Mouse (Mus musculus) intestine, embryonic 14.5 days (tissue): ENCODE data around the gene Prrt2. TPM values are rescaled to one million over a fixed set of nuclear protein-coding genes. Genes with fewer than 3 reads are reported as not detected.

ENCODE experiments used
- ATAC-seq: fragments of 200-750 bp; cut with Nextera tagmentation; replicated peaks from 2 replicates; pipeline ENCODE4 v1.8.0; 2017; ENCODE audit warnings: low read depth, moderate number of reproducible peaks, moderate TSS enrichment, moderate library complexity; ENCODE audit not compliant: low FRiP score, low TSS enrichment
- DNase-seq: peaks from one replicate; pipeline ENCODE4 v3.0.0-alpha.2; 2018; ENCODE audit warnings: low spot score
- H3K27ac ChIP-seq: fragments of 300-500 bp; sonication (generic); 2 replicates; pipeline ENCODE4 v1.5.1; 2014; ENCODE audit warnings: low read depth, mild to moderate bottlenecking, control low read depth
- H3K27me3 ChIP-seq: fragments of 300-500 bp; sonication (generic); replicated peaks from 2 replicates; pipeline ENCODE4 v1.6.1; 2014; ENCODE audit warnings: low read length, control low read depth; ENCODE audit not compliant: control insufficient read depth, insufficient read depth
- H3K36me3 ChIP-seq: fragments of 300-500 bp; sonication (generic); 2 replicates; pipeline ENCODE4 v1.6.1; 2014; ENCODE audit warnings: low read length, control low read depth; ENCODE audit not compliant: control insufficient read depth, insufficient read depth
- H3K4me1 ChIP-seq: fragments of 300-500 bp; sonication (generic); replicated peaks from 2 replicates; pipeline ENCODE4 v1.6.1; 2014; ENCODE audit warnings: low read length, control low read depth, mixed read lengths; ENCODE audit not compliant: control insufficient read depth, insufficient read depth
- H3K4me2 ChIP-seq: fragments of 300-500 bp; sonication (generic); 2 replicates; pipeline ENCODE4 v1.6.1; 2014; ENCODE audit warnings: low read length
- H3K4me3 ChIP-seq: fragments of 300-500 bp; sonication (generic); 2 replicates; pipeline ENCODE4 v1.5.1; 2014; ENCODE audit warnings: low read depth, low read length, control low read depth, mixed read lengths
- H3K9ac ChIP-seq: fragments of 300-500 bp; sonication (generic); 2 replicates; pipeline ENCODE4 v1.6.1; 2014; ENCODE audit warnings: mild to moderate bottlenecking, low read length
- H3K9me3 ChIP-seq: fragments of 300-500 bp; sonication (generic); 2 replicates; pipeline ENCODE4 v1.6.1; 2016; ENCODE audit warnings: low read length, control low read depth; ENCODE audit not compliant: control insufficient read depth
- WGBS: fragments of 180-500 bp; shearing (Covaris S2); extraction: QIAGEN DNeasy Blood & Tissue Kit; methylation state at CpG from one replicate; pipeline ENCODE4 v1.1.7; 2014; 5-methylcytosine and 5-hydroxymethylcytosine counted together
- polyA plus RNA-seq: library from polyadenylated mRNA; unstranded; fragments of >200 nt; fragmentation: Nextera tagmentation; extraction: Ambion mirVana; gene quantifications from 2 replicates; pipeline ENCODE4 v1.2.1, GENCODE M21; 2014

Gene Prrt2
- polyA plus RNA-seq = 9.2 and 9.5 TPM in 2 replicates

DNA sequence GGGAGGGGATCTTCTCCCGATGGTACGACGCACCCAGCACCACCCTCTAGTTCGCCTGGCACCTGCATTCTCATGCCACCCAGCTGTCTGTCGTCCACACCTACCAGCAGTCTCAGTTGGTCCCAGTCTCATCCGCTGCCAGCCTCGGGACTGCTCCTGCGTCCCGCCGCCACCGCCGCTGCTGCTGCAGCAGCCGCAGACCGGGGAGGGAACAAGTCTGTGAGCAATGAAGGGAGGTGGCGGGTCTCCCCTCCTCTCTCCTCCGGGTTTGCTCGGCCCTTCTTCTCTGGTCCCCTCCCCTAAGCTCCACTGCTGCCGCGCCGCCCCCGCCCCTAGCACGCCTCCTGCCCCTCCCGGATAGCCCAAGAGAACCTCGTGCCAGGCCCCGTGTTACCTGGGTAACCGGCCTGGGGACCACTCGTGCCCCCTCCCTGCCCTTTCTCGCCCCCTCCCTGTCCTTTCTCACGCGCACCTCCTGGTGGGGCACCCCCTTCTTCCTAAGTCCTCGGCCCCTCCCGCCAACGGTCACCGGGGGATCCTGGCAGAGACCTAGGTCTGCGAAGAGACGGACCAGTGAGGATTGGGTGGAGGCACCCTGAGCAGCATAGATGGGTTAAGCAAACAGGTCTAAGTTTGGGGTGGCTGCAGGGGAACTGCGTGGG is at the start of gene Prrt2, which contains the start of gene Gm42742:
Prrt2 (minus strand) TSS at position 311 of the 662 bp plus-strand sequence.
Gm42742 (minus strand) TSS at position 197 of the 662 bp plus-strand sequence.
- Histone ChIP-seq H3K9ac (peak within 1 kb of the TSS; percentile 59), H3K4me2 (peak within 1 kb of the TSS; percentile 82), H3K4me1 (peaks cover 52% of the 10 kb centered on the region), H3K27me3 (no peaks in the 10 kb centered on the region), H3K27ac (peak within 1 kb of the TSS; percentile 76), H3K36me3 (peaks cover 27% of the 10 kb centered on the region), H3K9me3 (no peaks in the 10 kb centered on the region), H3K4me3 (peak within 1 kb of the TSS; percentile 52)
- ATAC-seq = peak; percentile 25; the same call in 1 of the 2 replicates
- 1% methylated on average over 36 of the region's 37 CpGs for WGBS
- peak; percentile 74 for DNase-seq

DNA sequence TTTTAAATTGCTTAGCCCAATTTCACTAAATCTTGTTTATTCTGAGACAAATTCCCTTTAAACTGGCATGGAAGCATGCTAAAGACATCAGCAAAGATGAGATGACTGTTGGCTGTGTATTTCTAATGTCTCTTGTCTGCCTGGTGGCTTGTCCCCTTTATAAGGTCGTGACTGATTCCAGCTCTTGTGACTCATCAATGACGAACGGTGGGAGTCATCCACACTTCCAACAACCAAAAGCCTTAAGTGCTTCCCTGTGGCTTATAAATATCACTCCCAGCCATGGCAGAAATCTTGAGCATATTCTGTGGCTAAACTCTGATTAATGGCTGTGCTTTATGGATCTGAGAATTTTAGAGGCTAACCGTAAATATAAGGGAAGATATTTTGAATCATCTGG is 45.3 kb upstream of the Prrt2 start:
- H3K27me3 ChIP-seq = no peaks in the 10 kb centered on the region
- H3K36me3 ChIP-seq = no peaks in the 10 kb centered on the region
- no peak for DNase-seq
- 63% methylated on average over 4 of the region's 4 CpGs for WGBS
- 0 out of 2 replicates have a peak, but pooled peaks cover 2% of the 10 kb centered on the region for H3K9me3 ChIP-seq
- ATAC-seq = no peak
- H3K27ac ChIP-seq = no peak overlapping the region
- no peak overlapping the region for H3K9ac ChIP-seq
- no peak overlapping the region for H3K4me2 ChIP-seq
- no peaks in the 10 kb centered on the region for H3K4me1 ChIP-seq
- H3K4me3 ChIP-seq = no peak overlapping the region

DNA sequence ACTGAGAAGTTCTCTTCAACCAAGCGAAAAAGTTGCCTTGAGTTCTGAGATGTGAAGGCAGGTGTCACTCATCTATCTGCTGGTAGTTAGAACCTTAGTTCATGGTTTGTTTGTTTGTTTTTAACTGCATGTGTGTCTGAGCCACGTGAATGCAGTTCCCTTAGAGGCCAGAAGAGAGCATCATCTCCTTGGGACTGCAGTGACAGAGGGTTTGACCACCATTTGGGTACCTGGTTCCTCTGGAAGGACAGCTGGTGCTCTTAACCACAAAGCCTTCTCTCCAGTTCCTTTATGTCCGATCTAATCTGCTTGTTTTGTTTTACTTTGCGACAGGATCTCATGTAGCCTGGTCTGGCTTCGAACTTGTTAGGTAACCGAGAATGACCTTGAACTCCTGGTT is 44.5 kb upstream of the Prrt2 start:
- H3K9me3 ChIP-seq = 0 out of 2 replicates have a peak, but pooled peaks cover 2% of the 10 kb centered on the region
- ATAC-seq (no peak), DNase-seq (no peak)
- H3K27me3 ChIP-seq = no peaks in the 10 kb centered on the region
- 81% methylated on average over 6 of the region's 6 CpGs for WGBS
- no peak overlapping the region for H3K27ac ChIP-seq
- H3K4me2 ChIP-seq = no peak overlapping the region
- H3K4me3 ChIP-seq = no peak overlapping the region
- H3K9ac ChIP-seq = no peak overlapping the region
- H3K4me1 ChIP-seq = no peaks in the 10 kb centered on the region
- H3K36me3 ChIP-seq = no peaks in the 10 kb centered on the region

DNA sequence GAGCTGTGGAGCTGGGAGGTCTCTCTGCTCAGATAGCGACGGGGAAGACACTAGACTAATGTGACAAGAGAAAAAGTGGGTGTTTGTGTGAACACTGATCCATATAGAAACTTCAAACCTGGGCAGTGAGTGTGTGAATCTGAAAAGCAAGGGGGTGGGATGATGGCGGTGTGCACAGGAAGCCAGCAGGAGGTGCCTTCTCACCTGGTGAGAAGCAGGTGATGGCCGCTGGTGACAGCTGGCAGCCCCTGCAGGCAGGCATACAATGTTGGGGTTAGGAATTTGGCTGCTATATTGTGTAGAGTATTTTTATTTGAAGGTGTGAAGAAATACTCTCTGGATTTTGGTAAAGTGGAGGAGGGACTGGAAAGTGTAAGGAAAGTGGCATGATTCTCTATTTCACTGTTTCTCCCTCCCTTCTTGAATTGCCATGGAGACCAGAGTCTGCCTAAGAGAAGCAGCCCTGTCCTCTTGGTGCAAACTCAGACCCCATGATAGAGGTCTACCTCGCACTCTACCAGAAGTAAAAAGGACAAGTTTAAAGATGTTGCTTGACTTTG is 34.1 kb upstream of the Prrt2 start:
- Histone ChIP-seq H3K4me2 (no peak overlapping the region), H3K27ac (no peak overlapping the region), H3K9ac (no peak overlapping the region), H3K36me3 (no peaks in the 10 kb centered on the region), H3K27me3 (0 out of 2 replicates have a peak, but pooled peaks cover 2% of the 10 kb centered on the region), H3K9me3 (no peaks in the 10 kb centered on the region), H3K4me1 (no peaks in the 10 kb centered on the region), H3K4me3 (no peak overlapping the region)
- no peak for ATAC-seq
- no peak for DNase-seq
- WGBS = 69% methylated on average over 5 of the region's 5 CpGs

DNA sequence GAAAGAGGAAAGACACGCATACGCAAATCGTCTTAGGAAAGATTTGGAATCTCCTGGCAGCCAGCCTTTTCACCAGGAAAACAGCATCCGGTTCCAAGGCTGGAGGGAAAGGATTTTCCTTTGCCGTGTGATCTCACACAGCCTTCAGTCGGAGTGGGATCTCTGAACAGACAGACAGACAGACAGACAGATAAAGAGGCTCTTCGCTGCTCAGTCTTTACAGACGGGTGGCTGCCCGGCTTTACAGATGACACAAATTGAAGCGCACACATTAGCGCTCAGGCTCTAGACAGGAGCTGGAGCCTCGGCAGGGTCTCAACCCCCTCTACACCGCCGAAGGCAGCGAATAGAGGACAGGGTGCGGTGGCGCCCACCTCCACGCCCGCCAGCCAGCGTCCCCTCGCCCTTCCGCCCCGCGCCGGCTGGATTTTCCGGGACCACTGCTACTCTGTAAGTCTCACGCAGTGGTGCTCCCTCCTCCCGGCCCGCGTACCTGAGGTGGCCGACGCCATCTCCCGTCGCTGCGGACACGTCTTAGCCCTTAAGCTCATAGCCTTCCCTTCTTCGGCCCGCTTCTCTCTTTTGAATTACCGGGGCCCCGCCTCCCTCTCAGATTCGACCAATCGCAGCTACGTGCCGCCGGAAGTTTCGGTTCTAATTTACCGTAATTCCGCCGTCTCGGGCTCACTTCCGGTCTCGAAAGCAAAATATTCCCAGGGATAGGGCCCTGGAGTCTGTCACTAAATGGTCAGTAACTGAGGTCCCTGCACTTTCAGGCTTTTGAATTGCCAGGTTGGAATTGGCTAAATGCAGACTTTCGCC is 21.1 kb upstream of the Prrt2 start, which contains the start of gene Kif22:
Kif22 (minus strand) TSS at position 621 of the 822 bp plus-strand sequence.
- DNase-seq (peak; percentile 92), ATAC-seq (peak; percentile 88)
- Histone ChIP-seq H3K27ac (peak within 1 kb of the TSS; percentile 58), H3K4me3 (peak within 1 kb of the TSS; percentile 89), H3K9ac (peak within 1 kb of the TSS; percentile 78), H3K9me3 (no peaks in the 10 kb centered on the region), H3K4me2 (peak within 1 kb of the TSS; percentile 64), H3K36me3 (peaks cover 9% of the 10 kb centered on the region; the same call in 1 of the 2 replicates), H3K4me1 (peaks cover 13% of the 10 kb centered on the region), H3K27me3 (no peaks in the 10 kb centered on the region)
- under 1% methylated on average over 53 of the region's 53 CpGs for WGBS

DNA sequence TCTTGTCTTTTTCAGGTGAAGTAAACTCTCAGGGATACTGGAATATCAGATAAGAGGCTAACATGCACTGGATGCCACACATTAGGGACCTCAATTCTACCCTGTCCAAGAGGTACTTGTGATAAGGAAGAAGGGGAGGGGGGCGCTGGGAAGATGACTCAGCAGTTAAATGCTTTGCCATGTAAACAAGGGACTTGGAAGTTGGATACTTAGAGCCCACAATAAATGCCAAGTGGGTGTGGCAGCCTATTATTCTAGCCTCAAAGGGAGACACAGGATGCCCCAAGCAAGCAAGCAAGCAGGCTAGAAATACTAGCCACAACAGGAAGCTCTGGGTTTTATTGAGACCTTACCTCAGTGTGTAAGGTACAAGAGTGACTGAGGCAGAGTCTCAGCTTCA is 10.2 kb upstream of the Prrt2 start:
- DNase-seq = no peak
- ATAC-seq = no peak
- WGBS = 82% methylated on average over 1 of the region's 1 CpGs
- peaks cover 7% of the 10 kb centered on the region for H3K4me1 ChIP-seq
- no peak overlapping the region for H3K27ac ChIP-seq
- no peak overlapping the region for H3K9ac ChIP-seq
- H3K36me3 ChIP-seq = peaks cover 79% of the 10 kb centered on the region
- no peaks in the 10 kb centered on the region for H3K27me3 ChIP-seq
- no peaks in the 10 kb centered on the region for H3K9me3 ChIP-seq
- no peak overlapping the region for H3K4me2 ChIP-seq
- no peak overlapping the region for H3K4me3 ChIP-seq

DNA sequence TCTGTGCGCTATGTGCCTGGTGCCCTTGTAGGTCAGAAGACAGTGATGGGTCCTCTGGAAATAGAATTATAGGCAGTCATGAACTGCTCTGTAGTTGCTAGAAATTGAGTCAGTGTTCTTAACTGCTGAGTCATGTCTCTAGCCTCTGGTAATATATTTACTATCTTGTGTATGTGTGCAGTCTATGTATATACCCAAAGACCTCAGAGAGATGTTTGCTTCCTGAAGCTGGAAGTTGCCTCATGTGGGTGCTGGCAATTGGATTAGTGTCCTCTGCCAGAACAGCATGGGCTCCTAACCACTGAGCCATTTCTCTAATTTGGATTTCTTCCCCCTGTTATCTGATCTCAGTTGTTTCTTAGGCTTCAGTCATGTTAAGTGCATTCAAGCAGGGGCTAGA is 9.2 kb upstream of the Prrt2 start:
- 96% methylated on average over 1 of the region's 1 CpGs for WGBS
- no peak overlapping the region for H3K27ac ChIP-seq
- peaks cover 72% of the 10 kb centered on the region for H3K36me3 ChIP-seq
- H3K4me3 ChIP-seq = no peak overlapping the region
- H3K4me1 ChIP-seq = peaks cover 7% of the 10 kb centered on the region
- no peaks in the 10 kb centered on the region for H3K9me3 ChIP-seq
- H3K27me3 ChIP-seq = no peaks in the 10 kb centered on the region
- no peak for ATAC-seq
- DNase-seq = no peak
- H3K4me2 ChIP-seq = no peak overlapping the region
- no peak overlapping the region for H3K9ac ChIP-seq

DNA sequence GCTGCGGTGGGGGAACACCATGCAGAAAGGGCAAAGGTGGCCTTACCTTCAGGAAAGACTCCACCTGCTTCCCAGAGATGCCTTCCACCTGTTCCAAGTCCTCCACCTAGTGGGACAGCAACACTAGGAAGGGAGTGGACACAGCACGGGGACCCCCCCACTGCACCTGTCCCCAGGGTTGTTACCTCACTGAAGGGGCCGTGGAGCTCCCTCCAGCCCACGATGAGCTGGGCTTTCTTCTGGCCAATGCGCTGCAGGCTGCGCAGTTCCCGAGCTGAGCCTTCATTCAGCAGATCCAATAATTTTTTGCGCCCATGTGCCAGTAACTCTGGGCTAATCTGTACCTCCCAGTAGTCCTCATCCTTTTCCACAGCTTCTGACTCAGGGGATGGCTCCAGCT is 6.9 kb upstream of the Prrt2 start:
- Histone ChIP-seq H3K4me2 (peak overlapping the region; percentile 68), H3K27me3 (no peaks in the 10 kb centered on the region), H3K36me3 (peaks cover 65% of the 10 kb centered on the region), H3K4me1 (peaks cover 24% of the 10 kb centered on the region), H3K27ac (peak overlapping the region; percentile 98), H3K9ac (peak overlapping the region; percentile 48), H3K4me3 (peak overlapping the region; percentile 91), H3K9me3 (no peaks in the 10 kb centered on the region)
- 57% methylated on average over 8 of the region's 8 CpGs for WGBS
- no peak for DNase-seq
- ATAC-seq = no peak
